In the genomic region with DNA sequence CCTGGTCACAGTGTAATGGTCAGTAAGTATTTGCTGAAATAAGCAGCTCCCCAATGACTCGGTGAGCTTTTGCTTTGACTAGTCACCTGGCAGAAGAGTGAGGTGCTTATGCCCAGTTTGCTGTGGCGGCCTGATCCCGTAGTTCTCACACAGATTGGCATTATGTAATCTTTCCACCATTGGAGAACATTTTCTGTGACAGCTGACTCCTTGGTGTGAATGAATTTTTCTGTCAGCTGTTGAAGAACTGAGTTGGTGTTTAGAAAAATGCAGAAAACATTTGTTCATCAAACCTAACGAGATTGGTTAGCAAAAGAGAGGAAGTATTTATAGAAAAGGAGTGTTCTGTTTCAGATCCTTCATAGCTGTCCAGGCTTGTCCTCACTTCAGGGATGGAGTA, we compare ENCODE assay signal across 9 mouse cellular contexts. TPM values are rescaled to one million over a fixed set of nuclear protein-coding genes. Genes with fewer than 3 reads are reported as not detected.
DNase-seq lines count a peak whose midpoint lies in the region; TF ChIP-seq lines count a peak whose summit lies in the region.
"Had no signal": no experiment of that assay in that cellular context is flagged by ENCODE, and none has a peak within 500 bp of the region (broad histone marks: within the 10 kb centered on the region; RNA-seq: fewer than 3 reads in every experiment).

No protein-coding gene starts in this region.

- no peak for TF ChIP-seq CTCF in lung, adult 2 months (IDR thresholded peaks at IDR 0.05; ENCODE audit: insufficient read depth, low read length)

- peaks cover 39% of the 10 kb centered on the region for H3K4me1 ChIP-seq in lung, adult 2 months (ENCODE audit: control insufficient read depth, insufficient read depth, low read length)

- DNase-seq in heart, adult 11 months, result peak; percentile 78
- DNase-seq in heart, adult 18-20 months, result no peak
- DNase-seq in lung, adult 2 months, result peak; percentile 3
- no peak for DNase-seq in lung, postnatal 14 days
- DNase-seq in cerebellum, adult 9-10 months, result peak; percentile 89
- peak; percentile 38 to 47 for DNase-seq in layer of hippocampus, adult 8-10 months (ENCODE audit: low spot score in 2 of 2)
- DNase-seq in adrenal gland, postnatal 10 days, result no peak
- DNase-seq in B cell, adult 2 months, result no peak

- no peak overlapping the region for H3K4me3 ChIP-seq in lung, adult 2 months (replicated peaks; ENCODE audit: extremely low read depth, low read depth, low read length)
- H3K4me3 ChIP-seq: midbrain, embryonic 13.5 days had no signal

- WGBS in lung, adult 2 months, result 26% methylated on average over 4 of the region's 4 CpGs

- TF ChIP-seq POLR2A in lung, adult 2 months (IDR thresholded peaks at IDR 0.05; ENCODE audit: borderline replicate concordance, extremely low read depth, low read depth, low read length), result no peak

RNA-seq across cellular contexts. Expression of a gene that starts 34.6 kb away (rescaled TPM):
- total RNA-seq in heart, adult 18-20 months (2021), result 10 to 100 TPM; 22.3 to 23.9 TPM
- 23.0 and 34.0 TPM in 2 replicates for polyA plus RNA-seq in lung, adult 2 months (2012; rRNA removed)
- 100 to 1,000 TPM; 169 to 195 (median 180) TPM for total RNA-seq in layer of hippocampus, adult 8-10 months (2022)
- total RNA-seq in adrenal gland, postnatal 10 days (2021), result 10 to 100 TPM; 52.6 to 61.1 TPM

Comparison
In these comparisons a context has a peak if more than half of its experiments do, and no peak if none do; other contexts are left out.
1. DNase-seq: peak in heart, adult 11 months (single experiment), lung, adult 2 months (single experiment), cerebellum, adult 9-10 months (single experiment) and layer of hippocampus, adult 8-10 months (2 of 2); none in heart, adult 18-20 months (0 of 2), lung, postnatal 14 days (single experiment), adrenal gland, postnatal 10 days (single experiment) and B cell, adult 2 months (0 of 2).